Mouse (Mus musculus): ENCODE results near the gene Ctu2. TPM values are rescaled to one million over a fixed set of nuclear protein-coding genes. Genes with fewer than 3 reads are reported as not detected.

The Ctu2 gene
- 100 to 1,000 TPM in 1 of 26 experiments, 10 to 100 TPM in 25; 26.4 to 148 (median 49.5) TPM for total RNA-seq (2018; cell fraction: chromatin; rRNA removed)
- 10 to 100 TPM in 12 of 26 experiments, 1 to 10 TPM in 14; 4.4 to 14.2 (median 9.9) TPM for total RNA-seq (2018; cell fraction: cytosol; rRNA removed)
- total RNA-seq (2018; cell fraction: nucleus; rRNA removed) = 10 to 100 TPM in 25 of 26 experiments, 1 to 10 TPM in 1; 6.7 to 37.5 (median 19.9) TPM
- 7.5 to 12.0 TPM (median 7.9 TPM) in 3 replicates for polyA plus RNA-seq (2018)

DNA sequence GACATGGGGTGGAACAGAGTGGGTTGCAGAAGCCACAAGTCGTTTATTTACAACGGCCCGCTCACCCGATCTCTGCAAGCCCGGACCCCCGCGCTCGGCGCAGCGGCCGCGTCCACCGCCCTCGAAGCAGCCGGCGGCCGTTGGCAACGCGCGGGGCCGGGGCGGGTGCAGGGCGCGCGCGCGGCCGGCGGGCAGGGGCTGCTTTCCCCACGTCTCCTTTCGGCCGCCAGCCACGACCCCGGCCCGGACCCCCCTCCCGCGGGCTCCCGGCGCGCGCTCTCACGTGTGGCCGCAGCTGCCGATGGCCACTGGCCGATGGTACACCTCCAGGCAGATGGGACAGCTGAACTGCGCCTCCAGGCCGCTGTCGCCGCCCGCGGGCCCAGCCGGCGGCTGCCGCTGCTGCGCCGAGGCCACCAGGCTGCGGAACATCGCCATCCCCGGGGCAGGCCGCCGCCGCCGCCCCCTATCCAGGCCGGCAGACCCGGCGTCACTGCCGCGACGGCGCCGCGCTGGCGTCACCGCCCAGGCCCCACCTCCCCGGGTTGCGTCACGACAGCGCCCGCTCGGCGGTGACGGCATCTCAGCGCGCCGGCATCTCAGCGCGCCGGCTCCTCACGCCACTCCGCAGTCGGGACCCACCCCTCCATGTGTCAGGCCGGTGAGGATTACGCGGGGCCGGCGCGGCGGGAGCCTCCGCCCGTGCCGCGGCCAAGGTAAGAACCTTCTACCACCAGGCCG is at the start of gene Ctu2, which contains the start of gene Rnf166:
Ctu2 (plus strand) TSS at position 564 of the 741 bp plus-strand sequence.
Rnf166 (minus strand) TSS at position 485 of the 741 bp plus-strand sequence.
- Histone ChIP-seq H3K27ac (peak within 1 kb of the TSS; percentile 88), H3K79me2 (ENCODE audit: inconsistent target) (peaks cover 42% of the 10 kb centered on the region), H3K36me3 (ENCODE audit: inconsistent target) (peaks cover 8% of the 10 kb centered on the region; the same call in 1 of the 2 replicates), H3K4me3 (ENCODE audit: inconsistent target) (peak within 1 kb of the TSS; percentile 79)
- under 1% methylated on average over 83 of the region's 103 CpGs for WGBS (ENCODE audit: missing documents)

DNA sequence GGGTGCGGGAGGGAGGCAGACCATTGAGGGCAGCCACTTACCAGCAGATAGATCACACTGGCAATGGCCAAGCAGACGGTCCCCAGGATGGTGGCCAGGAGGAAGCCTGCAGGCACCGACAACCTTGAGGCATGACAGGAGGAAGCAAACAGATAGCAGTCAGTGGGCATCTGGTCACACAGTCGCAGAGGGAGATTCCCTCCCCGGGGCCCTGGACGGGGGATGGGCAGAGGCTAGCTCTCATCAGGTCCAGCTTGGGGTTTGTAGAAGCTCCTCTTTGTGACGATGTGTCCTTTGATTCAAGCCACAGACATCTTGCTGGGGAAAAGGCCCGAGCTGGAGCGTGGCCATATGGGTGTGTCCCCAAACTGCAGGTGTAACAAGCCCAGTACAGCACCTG is 49.8 kb upstream of the Ctu2 start:
- Histone ChIP-seq H3K27ac (no peak overlapping the region), H3K36me3 (ENCODE audit: inconsistent target) (peaks cover 64% of the 10 kb centered on the region), H3K4me3 (ENCODE audit: inconsistent target) (no peak overlapping the region), H3K79me2 (ENCODE audit: inconsistent target) (peaks cover 60% of the 10 kb centered on the region)
- 93% methylated on average over 9 of the region's 9 CpGs for WGBS (ENCODE audit: missing documents)

- Histone ChIP-seq H3K4me3 (ENCODE audit: inconsistent target) (no peak overlapping the region), H3K27ac (no peak overlapping the region), H3K79me2 (ENCODE audit: inconsistent target) (peaks cover 73% of the 10 kb centered on the region), H3K36me3 (ENCODE audit: inconsistent target) (peaks cover 64% of the 10 kb centered on the region)
- 95% methylated on average over 7 of the region's 7 CpGs for WGBS (ENCODE audit: missing documents)
These were observed 48.3 kb upstream of the Ctu2 start for GRCm38 (mm10) chr8:122427607-122428006.

GRCm38 (mm10) chr8:122428163-122428562 is 47.8 kb upstream of the Ctu2 start:
- Histone ChIP-seq H3K36me3 (ENCODE audit: inconsistent target) (peaks cover 59% of the 10 kb centered on the region), H3K27ac (0 out of 2 replicates have a peak overlapping the region, but pooled peaks have one; percentile 97), H3K79me2 (ENCODE audit: inconsistent target) (peaks cover 78% of the 10 kb centered on the region), H3K4me3 (ENCODE audit: inconsistent target) (no peak overlapping the region)
- 74% methylated on average over 9 of the region's 9 CpGs for WGBS (ENCODE audit: missing documents)

- H3K27ac ChIP-seq = peak overlapping the region; percentile 97
- peaks cover 39% of the 10 kb centered on the region for H3K36me3 ChIP-seq (ENCODE audit: inconsistent target)
- 0% methylated on average over 9 of the region's 10 CpGs for WGBS (ENCODE audit: missing documents)
- H3K79me2 ChIP-seq (ENCODE audit: inconsistent target) = peaks cover 81% of the 10 kb centered on the region
- peak overlapping the region; percentile 91; the same call in 1 of the 2 replicates for H3K4me3 ChIP-seq (ENCODE audit: inconsistent target)
These were observed 45.8 kb upstream of the Ctu2 start for GRCm38 (mm10) chr8:122430058-122430636.

- 49% methylated on average over 3 of the region's 3 CpGs for WGBS (ENCODE audit: missing documents)
- Histone ChIP-seq H3K27ac (peak overlapping the region; percentile 97), H3K36me3 (ENCODE audit: inconsistent target) (peaks cover 34% of the 10 kb centered on the region), H3K4me3 (ENCODE audit: inconsistent target) (peak overlapping the region; percentile 91; the same call in 1 of the 2 replicates), H3K79me2 (ENCODE audit: inconsistent target) (peaks cover 76% of the 10 kb centered on the region)
These were observed 45.3 kb upstream of the Ctu2 start for GRCm38 (mm10) chr8:122430646-122431045.

DNA sequence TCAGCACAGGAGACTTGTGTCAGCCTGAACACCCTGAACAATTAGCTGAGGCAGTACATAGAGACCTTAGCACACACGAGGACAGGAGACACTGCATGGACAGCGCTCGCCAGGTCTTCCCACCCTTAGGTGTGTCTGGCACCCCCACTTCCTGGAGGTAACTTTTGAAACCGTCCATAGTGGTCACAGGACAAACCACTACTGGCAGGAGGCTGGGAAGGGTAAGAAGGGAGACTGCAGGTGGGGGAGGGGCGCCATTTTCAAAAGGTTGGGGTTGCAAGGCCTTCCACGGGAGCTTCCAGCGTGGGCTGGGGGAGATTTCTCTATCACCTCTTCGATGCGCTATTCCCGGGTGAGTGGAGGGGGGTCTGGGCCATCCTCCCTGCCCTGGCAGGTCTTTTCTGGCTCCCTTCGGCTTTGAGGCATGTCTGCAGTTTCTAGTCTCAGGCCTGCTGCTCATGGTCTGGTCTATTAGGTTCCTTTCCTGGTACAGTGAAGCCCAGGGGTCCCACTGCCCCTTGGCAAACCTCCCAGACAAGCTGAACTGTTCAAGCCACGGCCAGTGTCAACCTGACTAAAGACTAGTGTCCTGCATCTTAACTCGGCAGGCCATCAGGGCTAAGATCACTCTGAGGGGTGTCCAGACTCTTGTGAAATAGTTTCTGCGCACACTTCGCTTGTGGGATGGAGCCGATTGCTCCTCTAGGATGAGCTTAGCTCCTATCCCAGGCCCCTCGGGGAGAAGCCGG is 44.1 kb upstream of the Ctu2 start:
- 11% methylated on average over 14 of the region's 18 CpGs for WGBS (ENCODE audit: missing documents)

DNA sequence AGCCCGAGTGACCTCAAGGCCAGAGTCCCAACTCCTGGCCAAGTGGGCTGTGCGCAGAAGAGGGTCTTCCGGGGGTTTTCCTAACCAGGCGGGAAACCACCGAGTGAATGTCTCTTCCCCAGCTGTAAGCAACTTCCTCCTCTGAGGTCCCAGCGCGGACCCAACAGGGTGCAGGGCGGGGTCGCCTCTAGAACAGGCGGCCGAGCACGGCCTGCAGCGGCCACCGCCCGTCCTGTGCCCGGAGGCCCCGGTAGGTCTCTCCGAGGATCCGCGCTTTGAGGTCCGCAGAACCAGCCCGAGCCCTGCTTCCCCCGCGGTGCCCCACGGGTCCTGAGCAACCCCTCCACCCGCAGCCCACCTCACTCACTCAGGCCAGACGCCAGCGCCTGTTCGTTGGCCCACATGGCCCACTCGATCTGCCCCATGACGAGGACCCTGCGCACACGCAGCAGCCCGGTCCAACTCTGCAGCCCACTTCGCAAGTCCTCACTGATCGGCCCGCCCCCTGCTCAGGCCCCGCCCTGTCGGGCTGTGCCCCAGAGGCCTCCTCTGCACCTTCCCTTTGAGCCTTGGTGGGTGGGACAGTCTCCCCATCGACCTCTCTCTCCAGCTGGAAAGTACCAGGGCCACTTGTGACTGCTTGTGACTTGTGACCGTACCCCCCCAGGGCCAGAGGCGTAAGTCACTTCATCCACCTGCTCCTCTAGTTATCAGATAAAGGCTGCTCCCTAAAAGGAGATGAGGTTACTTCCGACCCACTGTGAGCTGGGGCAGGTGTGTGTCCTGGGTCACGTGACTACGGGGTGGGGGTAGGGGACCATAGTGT is 43.3 kb upstream of the Ctu2 start, which contains the start of gene Cyba:
Cyba (minus strand) TSS at position 488 of the 826 bp plus-strand sequence.
- Histone ChIP-seq H3K79me2 (ENCODE audit: inconsistent target) (peaks cover 56% of the 10 kb centered on the region), H3K36me3 (ENCODE audit: inconsistent target) (peaks cover 14% of the 10 kb centered on the region), H3K27ac (peak within 1 kb of the TSS; percentile 97), H3K4me3 (ENCODE audit: inconsistent target) (peak within 1 kb of the TSS; percentile 91)
- 1% methylated on average over 39 of the region's 45 CpGs for WGBS (ENCODE audit: missing documents)

More for the DNA sequence above, 44.1 kb upstream of the Ctu2 start:
- Histone ChIP-seq H3K27ac (peak overlapping the region; percentile 97), H3K4me3 (ENCODE audit: inconsistent target) (peak overlapping the region; percentile 91), H3K36me3 (ENCODE audit: inconsistent target) (peaks cover 22% of the 10 kb centered on the region), H3K79me2 (ENCODE audit: inconsistent target) (peaks cover 64% of the 10 kb centered on the region)

- H3K79me2 ChIP-seq (ENCODE audit: inconsistent target) = peaks cover 48% of the 10 kb centered on the region
- peak overlapping the region; percentile 91 for H3K4me3 ChIP-seq (ENCODE audit: inconsistent target)
- peak overlapping the region; percentile 97 for H3K27ac ChIP-seq
- 69% methylated on average over 10 of the region's 11 CpGs for WGBS (ENCODE audit: missing documents)
- 0 out of 2 replicates have a peak, but pooled peaks cover 6% of the 10 kb centered on the region for H3K36me3 ChIP-seq (ENCODE audit: inconsistent target)
These were observed 42.6 kb upstream of the Ctu2 start for GRCm38 (mm10) chr8:122433269-122433905.

GRCm38 (mm10) chr8:122435375-122435774 is 40.6 kb upstream of the Ctu2 start:
- H3K36me3 ChIP-seq (ENCODE audit: inconsistent target) = no peaks in the 10 kb centered on the region
- H3K27ac ChIP-seq = no peak overlapping the region
- H3K79me2 ChIP-seq (ENCODE audit: inconsistent target) = peaks cover 43% of the 10 kb centered on the region
- WGBS (ENCODE audit: missing documents) = 95% methylated on average over 6 of the region's 6 CpGs
- no peak overlapping the region for H3K4me3 ChIP-seq (ENCODE audit: inconsistent target)

DNA sequence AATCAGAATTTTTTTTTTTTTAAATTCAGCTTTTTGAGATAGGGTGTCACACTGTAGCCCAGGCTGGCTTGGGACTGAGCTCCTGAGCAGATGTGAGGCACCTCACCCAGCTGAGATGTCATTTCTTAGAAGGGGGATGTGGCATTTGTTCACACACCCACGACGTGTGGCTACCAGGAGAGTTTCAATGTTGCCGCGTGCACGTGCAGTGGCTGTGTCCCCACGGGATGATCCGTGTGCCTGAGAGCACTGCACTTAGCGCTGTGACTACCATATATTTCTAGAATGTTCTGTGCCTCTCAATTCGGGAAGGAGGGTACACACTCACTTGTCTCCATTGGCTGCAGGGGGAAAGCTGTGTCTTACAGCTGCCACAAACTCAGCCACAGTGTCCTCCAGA is 39.8 kb upstream of the Ctu2 start:
- no peaks in the 10 kb centered on the region for H3K36me3 ChIP-seq (ENCODE audit: inconsistent target)
- 88% methylated on average over 9 of the region's 9 CpGs for WGBS (ENCODE audit: missing documents)
- H3K27ac ChIP-seq = no peak overlapping the region
- H3K79me2 ChIP-seq (ENCODE audit: inconsistent target) = peaks cover 43% of the 10 kb centered on the region
- no peak overlapping the region for H3K4me3 ChIP-seq (ENCODE audit: inconsistent target)

DNA sequence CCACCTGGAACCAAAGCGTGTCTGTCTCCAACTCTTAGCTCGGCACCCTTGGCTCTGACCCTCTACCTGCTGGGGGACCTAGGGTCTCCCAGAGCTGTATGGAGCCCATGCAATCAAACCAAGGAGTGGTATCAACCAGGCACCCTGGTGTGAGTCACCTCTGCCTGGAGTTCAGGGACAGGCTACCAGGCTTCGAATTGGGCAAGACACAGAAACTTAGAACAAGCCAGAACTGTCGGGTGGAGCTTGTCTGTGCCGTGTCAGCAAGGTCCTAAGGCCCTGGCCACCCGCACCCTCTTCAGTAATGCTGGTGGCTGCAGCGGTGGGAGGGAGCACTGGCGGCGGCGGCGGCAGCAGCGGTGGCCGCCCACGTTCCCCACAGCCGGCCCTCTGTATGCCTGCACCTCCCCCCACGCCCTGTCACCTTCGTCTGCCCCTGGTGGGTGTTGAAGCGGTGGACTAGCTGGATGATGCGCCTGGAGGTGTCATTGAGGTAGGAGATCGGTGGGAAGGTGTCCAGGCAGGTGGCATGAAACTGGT is 39.3 kb upstream of the Ctu2 start:
- WGBS (ENCODE audit: missing documents) = 67% methylated on average over 19 of the region's 20 CpGs
- Histone ChIP-seq H3K4me3 (ENCODE audit: inconsistent target) (no peak overlapping the region), H3K79me2 (ENCODE audit: inconsistent target) (peaks cover 43% of the 10 kb centered on the region), H3K36me3 (ENCODE audit: inconsistent target) (no peaks in the 10 kb centered on the region), H3K27ac (no peak overlapping the region)

Data from macrophage (primary cell).